Mouse (Mus musculus): ENCODE data around the gene Rnf40.

DNA sequence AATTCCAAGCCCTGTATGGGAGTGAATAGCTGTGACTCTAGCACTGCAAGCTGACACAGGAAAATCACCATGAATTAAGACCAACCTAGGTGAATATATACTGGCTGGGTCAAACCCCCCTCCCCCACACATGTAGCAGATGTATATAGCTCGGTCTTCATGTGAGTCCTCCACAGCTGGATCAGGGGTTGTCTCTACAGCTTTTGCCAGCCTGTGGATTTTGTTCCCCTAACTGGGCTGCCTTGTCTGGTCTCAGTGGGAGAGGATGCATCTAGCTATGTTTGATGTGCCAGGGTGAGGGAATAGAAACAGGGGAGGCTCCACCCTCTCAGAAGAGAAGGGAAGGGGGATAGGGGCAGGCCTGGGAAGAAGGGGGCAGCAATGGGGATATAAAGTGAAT lies 27.8 kb downstream of the Rnf40 start:
- TF ChIP-seq MAZ (IDR thresholded peaks at IDR 0.05; ENCODE audit: low read depth, low read length) (no peak), CTCF (conservative IDR thresholded peaks at IDR 0.05 in 1 of 2, IDR thresholded peaks at IDR 0.05 in 1 of 2; ENCODE audit: low read depth in 2 of 2, low read length in 2 of 2) (no peak), ZKSCAN1 (IDR thresholded peaks at IDR 0.05; ENCODE audit: borderline replicate concordance, low read depth, low read length) (no peak), SIN3A (IDR thresholded peaks at IDR 0.05; ENCODE audit: low read length) (no peak), MXI1 (IDR thresholded peaks at IDR 0.05; ENCODE audit: low read depth, low read length) (no peak), POLR2AphosphoS2 (IDR thresholded peaks at IDR 0.05; ENCODE audit: low read depth, low read length) (no peak)
